Mouse (Mus musculus): Measurements from ENCODE around the gene Zfp384. TPM values are rescaled to one million over a fixed set of nuclear protein-coding genes. Genes with fewer than 3 reads are reported as not detected.

The Zfp384 gene
- total RNA-seq, 4 experiments from 2014 or later, result 21.0 to 24.4 (median 23.6) TPM

DNA sequence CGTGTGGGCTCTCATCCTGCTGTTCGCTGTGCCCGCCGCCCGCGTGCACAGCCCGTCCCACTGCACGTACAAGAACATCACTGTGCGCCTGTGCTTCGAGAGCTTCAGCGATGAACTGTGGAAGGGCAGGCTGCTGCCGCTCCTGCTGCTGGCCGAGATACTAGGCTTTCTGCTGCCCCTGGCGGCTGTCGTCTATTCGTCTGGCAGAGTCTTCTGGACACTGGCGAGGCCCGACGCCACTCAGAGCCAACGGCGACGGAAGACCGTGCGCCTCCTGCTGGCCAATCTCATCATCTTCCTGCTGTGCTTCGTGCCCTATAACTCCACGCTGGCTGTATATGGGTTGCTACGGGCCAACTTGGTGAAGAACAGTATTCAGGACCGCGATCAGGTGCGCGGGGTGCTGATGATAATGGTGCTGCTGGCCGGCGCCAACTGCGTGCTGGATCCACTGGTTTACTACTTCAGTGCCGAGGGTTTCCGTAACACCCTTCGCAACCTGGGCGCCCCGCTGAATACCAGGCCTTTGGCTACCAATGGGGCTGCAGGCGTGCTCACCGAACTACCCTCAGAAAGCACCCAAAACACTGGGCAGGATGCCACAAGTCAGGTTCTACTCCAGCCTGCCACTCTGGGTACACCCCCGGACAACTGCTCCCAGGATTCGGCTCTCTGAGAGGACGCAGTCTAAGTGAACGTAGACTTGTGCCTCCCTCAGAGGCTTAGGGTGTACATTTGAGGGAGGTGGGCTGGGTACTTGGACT is 73.0 kb downstream of the Zfp384 start:
- peak; percentile 86 for DNase-seq (ENCODE audit: low spot score)

DNA sequence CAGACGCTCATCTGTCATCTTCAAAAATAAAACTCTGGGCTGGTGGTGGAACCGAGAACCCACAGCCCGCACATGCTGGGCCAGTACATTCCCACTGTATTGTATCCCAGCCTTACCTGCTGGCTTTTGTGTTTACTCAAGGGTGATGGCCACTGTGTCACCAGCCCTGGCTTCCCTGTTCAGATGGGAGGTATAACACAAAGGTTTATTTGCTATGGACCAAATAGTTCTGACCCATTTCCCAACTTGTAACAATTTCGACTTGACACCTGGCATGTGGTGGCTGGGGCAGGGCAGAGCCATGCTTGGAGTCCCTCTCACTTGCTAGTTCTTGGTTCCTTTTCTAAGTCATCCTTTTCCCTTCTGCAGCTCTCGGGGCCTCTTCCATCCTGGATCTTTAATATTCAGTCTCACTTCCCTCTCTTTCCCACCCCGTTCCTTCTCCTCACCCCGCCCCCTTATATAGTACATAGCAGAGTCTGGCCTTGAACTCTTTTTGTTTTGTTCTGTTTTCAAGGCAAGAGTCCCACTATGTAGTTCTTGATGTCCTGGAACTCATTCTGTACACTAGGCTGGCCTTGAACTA is 73.9 kb downstream of the Zfp384 start:
- no peak for DNase-seq (ENCODE audit: low spot score)

GRCm38 (mm10) chr6:125084424-125084823 is 75.5 kb downstream of the Zfp384 start:
- peak; percentile 68 for DNase-seq (ENCODE audit: low spot score)

Other genes with a start within 250 kb of the Zfp384 start
- 1 to 10 TPM; 3.2 to 6.1 (median 4.8) TPM for gene Eno2, start 239.5 kb upstream of the Zfp384 start, total RNA-seq (2022)
- 1 to 10 TPM in 1 of 4 experiments, under 1 TPM in 2, not detected in 1; 0.37 to 1.2 (median 0.41) TPM for gene Lrrc23, start 229.4 kb upstream of the Zfp384 start, total RNA-seq (2022)
- 1 to 10 TPM; 2.0 to 5.8 (median 3.2) TPM for gene Spsb2, start 200.5 kb upstream of the Zfp384 start, total RNA-seq (2022)
- gene Tpi1, start 194.8 kb upstream of the Zfp384 start, total RNA-seq (2022), result 1,000 to 10,000 TPM in 1 of 4 experiments, 100 to 1,000 TPM in 3; 893 to 1,022 (median 969) TPM
- 10 to 100 TPM; 72.5 to 79.7 (median 75.8) TPM for gene Usp5, start 179.7 kb upstream of the Zfp384 start, total RNA-seq (2022)
- gene Cdca3, start 179.6 kb upstream of the Zfp384 start, total RNA-seq (2022), result 1 to 10 TPM in 1 of 4 experiments, under 1 TPM in 3; 0.14 to 1.4 (median 0.40) TPM
- gene Gnb3, start 168.9 kb upstream of the Zfp384 start, total RNA-seq (2022), result 10 to 100 TPM; 11.6 to 18.4 (median 16.7) TPM
- gene P3h3, start 151.4 kb upstream of the Zfp384 start, total RNA-seq (2022), result 1 to 10 TPM; 8.0 to 9.7 (median 9.4) TPM
- gene Gpr162, start 145.2 kb upstream of the Zfp384 start, total RNA-seq (2022), result 1 to 10 TPM in 1 of 4 experiments, under 1 TPM in 3; 0.31 to 1.6 (median 0.74) TPM
- under 1 TPM; 0.19 to 0.54 (median 0.25) TPM for gene Cd4, start 120.9 kb upstream of the Zfp384 start, total RNA-seq (2022)
- under 1 TPM in 2 of 4 experiments, not detected in 2; 0.24 to 0.75 TPM for gene Lag3, start 97.4 kb upstream of the Zfp384 start, total RNA-seq (2022)
- 100 to 1,000 TPM; 116 to 160 (median 152) TPM for gene Ptms, start 89.0 kb upstream of the Zfp384 start, total RNA-seq (2022)
- 100 to 1,000 TPM; 177 to 202 (median 195) TPM for gene Mlf2, start 77.8 kb upstream of the Zfp384 start, total RNA-seq (2022)
- 100 to 1,000 TPM in 2 of 4 experiments, 10 to 100 TPM in 2; 98.1 to 109 (median 103) TPM for gene Cops7a, start 43.6 kb upstream of the Zfp384 start, total RNA-seq (2022)
- 1 to 10 TPM in 1 of 4 experiments, under 1 TPM in 3; 0.31 to 2.7 (median 0.41) TPM for gene Pianp, start 12.5 kb upstream of the Zfp384 start, total RNA-seq (2022)
- 10 to 100 TPM; 24.7 to 27.7 (median 25.1) TPM for gene Ing4, start 30.6 kb downstream of the Zfp384 start, total RNA-seq (2022)
- gene Acrbp, start 40.5 kb downstream of the Zfp384 start, total RNA-seq (2022), result 1 to 10 TPM; 1.5 to 2.6 (median 2.2) TPM
- 1 to 10 TPM in 1 of 4 experiments, not detected in 3; 1.6 TPM for gene Lpar5, start 58.8 kb downstream of the Zfp384 start, total RNA-seq (2022)
- gene Chd4, start 86.8 kb downstream of the Zfp384 start, total RNA-seq (2022), result 100 to 1,000 TPM; 100 to 126 (median 113) TPM
- 10 to 100 TPM; 16.5 to 21.5 (median 20.3) TPM for gene Nop2, start 122.8 kb downstream of the Zfp384 start, total RNA-seq (2022)
- gene Iffo1, start 136.1 kb downstream of the Zfp384 start, total RNA-seq (2022), result 10 to 100 TPM in 2 of 4 experiments, 1 to 10 TPM in 2; 5.2 to 11.9 (median 9.4) TPM
- 1,000 to 10,000 TPM; 4,410 to 5,784 (median 5,238) TPM for gene Gapdh, start 157.3 kb downstream of the Zfp384 start, total RNA-seq (2022)
- gene Ncapd2, start 182.6 kb downstream of the Zfp384 start, total RNA-seq (2022), result 10 to 100 TPM; 14.3 to 18.7 (median 15.6) TPM
- gene Mrpl51, start 182.7 kb downstream of the Zfp384 start, total RNA-seq (2022), result 100 to 1,000 TPM; 313 to 324 (median 318) TPM
- gene Vamp1, start 206.4 kb downstream of the Zfp384 start, total RNA-seq (2022), result 1 to 10 TPM; 5.2 to 7.7 (median 6.5) TPM
- 1 to 10 TPM; 4.8 to 5.8 (median 5.4) TPM for gene Tapbpl, start 222.7 kb downstream of the Zfp384 start, total RNA-seq (2022)
- gene Cd27, start 227.9 kb downstream of the Zfp384 start, total RNA-seq (2022), result under 1 TPM in 3 of 4 experiments, not detected in 1; 0.22 to 0.84 (median 0.43) TPM